Mouse (Mus musculus) left cerebral cortex, postnatal 14 days (tissue): Measurements from ENCODE around the gene Tmem184a. TPM values are rescaled to one million over a fixed set of nuclear protein-coding genes. Genes with fewer than 3 reads are reported as not detected.

Experiments used
- DNase-seq, 2 experiments: peaks; one replicate each; pipeline ENCODE4 v3.0.0; 2021 to 2022; ENCODE audit warnings: low spot score in 2 of 2, mixed read lengths in 1 of 2
- intact Hi-C: fragments of 180-260 bp; cut with DNase I; formaldehyde crosslinking; loops from one replicate; pipeline ENCODE4 v1.15.1; 2025
- total RNA-seq, 2 experiments: library from RNA; stranded (reverse); gene quantifications; 2 replicates each; pipeline ENCODE4 v1.2.3; 2021

The Tmem184a gene
- total RNA-seq, 2 experiments from 2014 or later = 0.08 TPM; not detected in 1

DNA sequence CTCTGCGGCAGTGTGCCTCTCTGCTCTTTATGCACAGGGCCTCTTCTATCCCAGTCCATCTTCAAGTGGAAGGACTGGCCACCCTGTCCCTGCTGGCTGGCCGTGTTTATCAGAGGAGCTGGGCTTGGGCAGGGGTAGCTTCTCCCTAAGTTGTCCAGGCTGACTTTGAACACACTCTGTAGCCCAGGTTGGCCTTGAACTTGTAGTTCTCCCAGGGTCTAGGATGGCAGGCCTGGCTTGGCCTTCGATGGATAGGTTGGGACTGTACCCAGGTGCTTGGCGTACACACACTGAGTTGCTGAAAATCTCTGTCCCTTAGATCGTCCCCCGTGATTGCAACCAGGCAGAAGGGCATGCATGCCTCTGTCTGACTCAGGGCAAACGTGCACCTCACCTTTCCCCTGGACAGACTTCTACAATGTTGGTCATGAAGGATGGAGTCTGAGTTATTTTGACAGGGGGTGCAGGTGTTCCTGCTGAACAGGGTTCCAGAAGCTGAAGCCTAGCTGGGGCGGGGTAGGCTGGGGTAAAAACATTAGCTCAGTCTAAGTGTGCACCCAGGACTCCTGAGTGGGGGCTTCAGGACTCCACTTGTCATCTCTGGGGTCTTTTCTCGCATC lies 23.6 kb downstream of the Tmem184a start:
- DNase-seq = no peak
- intact Hi-C loops = no loop called here

DNA sequence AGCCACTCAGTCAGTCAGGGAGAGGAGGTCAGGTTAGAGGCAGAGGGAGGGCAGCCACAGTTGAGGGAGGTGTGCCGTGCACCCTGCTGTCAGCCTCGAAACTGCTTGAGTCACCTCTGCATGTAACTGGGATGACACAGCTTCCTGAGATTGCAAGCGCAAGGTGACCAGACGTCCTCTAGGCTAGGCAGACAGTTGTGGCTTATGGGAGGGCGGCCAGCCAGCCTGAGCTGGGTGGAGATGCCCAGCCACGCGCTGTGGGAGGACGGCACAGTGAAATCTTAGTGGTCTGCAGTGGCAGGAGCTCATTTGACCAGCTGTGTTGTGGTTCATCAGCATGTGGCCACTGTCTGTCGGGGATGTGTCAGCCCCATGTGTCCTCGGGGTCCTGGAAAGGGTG lies 24.8 kb downstream of the Tmem184a start:
- intact Hi-C loops = no loop called here
- DNase-seq = no peak

DNA sequence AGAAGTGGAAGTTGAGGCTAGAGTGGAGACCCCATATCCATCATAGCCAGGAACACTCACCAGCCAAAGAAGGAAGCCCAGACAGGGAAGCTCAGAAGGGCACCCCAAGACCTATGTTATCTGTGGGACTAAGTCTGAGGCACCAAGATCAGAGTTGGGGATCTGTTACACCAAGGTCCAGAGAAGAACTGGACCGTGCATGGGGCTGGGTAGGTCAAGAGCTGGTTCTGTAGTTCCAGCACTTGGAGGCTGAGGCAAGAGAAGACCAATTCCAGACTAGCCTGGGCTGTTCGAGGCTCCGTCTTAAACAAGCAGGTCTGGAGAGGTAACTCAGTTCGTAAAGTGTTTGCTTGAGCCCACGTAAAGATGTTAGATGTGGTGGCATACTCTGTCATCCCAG lies 25.6 kb downstream of the Tmem184a start:
- intact Hi-C loops = no loop called here

DNA sequence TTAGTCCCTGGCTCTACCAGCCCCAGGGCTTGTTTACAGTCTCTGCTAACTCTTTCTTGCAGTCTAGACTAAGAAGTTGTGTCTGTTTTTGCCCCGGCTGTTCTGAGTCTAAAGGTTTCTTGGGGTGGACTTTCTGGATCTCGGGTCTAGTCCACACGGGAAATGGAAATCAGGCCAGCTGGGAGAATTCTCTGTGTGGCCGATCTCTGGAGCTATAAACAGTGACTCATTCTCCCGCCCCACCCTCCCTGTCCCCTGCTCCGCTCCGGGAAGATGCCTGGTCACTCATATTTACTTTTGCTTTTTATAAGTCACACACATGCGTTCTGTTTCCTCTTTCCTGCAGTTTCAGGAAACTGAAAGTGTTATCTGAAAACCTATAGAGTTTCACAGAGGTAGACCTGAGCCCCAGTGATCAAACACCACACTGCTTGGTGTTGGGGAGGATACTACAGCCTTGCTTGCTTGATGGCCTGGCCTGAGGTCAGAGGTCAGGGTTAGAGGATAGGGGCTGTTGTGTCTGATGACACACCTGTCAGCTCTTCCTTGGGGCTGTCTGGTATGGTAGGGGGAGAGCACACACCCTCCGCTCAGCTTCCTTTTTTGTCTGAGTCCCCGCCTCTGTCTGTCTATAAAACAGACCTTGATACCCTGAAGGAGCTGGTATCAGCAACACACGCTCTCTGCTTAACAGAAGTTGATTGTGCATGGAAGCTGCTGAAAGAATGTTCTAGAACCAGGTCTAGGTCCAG lies 26.2 kb downstream of the Tmem184a start:
- intact Hi-C loops = no loop called here

More for the DNA sequence above, 25.6 kb downstream of the Tmem184a start:
- DNase-seq = no peak

DNA sequence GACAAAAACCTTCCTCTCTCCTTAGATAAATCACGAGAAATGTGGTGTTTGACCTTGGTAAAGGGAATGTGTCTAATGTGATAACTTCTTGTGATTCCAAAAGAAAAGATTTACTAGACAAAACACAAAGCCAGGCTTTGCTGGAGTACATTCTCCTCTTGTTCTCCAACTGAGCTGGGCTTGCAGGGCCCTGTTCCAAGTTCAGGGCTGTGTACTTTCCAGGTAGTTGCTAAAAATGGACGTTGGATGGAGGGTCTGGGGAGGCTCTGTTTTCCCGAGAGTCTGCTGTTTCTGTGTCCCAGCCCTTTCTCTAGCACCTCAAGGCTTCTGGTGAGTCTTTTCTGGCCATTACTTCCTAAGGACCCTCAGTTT lies 26.8 kb downstream of the Tmem184a start:
- intact Hi-C loops = no loop called here
- no peak for DNase-seq

More for the DNA sequence above, 26.2 kb downstream of the Tmem184a start:
- DNase-seq = no peak

DNA sequence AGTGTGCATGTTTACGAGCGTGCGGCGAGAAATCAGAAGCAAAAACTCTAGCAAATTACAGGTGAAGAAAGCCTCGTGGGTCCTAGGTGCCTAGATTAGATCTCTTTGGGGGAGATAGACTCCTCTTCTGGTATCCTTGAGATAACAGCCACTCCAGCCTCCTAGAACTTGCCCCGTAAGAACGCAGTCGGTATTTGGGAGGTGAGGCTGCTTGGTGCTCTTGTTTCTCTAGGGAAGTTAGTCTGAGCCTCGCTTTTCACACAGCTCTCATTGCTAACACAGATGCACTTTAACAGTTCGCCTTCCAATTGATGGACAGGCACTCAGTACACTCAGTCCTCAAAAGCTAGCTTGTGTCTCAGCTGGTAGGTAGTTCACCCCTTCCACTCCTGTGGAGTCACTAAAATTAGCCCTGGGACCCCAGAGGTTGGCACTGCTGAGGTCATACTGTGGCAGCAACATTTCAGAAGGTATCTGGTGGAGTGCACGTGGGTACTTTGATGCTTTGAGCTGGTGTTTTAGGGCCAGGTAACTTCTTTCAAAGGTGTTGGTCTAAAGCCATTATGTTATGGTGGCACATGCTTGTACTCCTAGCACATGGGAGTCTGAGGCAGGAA lies 27.4 kb downstream of the Tmem184a start:
- no peak for DNase-seq
- intact Hi-C loops = no loop called here

DNA sequence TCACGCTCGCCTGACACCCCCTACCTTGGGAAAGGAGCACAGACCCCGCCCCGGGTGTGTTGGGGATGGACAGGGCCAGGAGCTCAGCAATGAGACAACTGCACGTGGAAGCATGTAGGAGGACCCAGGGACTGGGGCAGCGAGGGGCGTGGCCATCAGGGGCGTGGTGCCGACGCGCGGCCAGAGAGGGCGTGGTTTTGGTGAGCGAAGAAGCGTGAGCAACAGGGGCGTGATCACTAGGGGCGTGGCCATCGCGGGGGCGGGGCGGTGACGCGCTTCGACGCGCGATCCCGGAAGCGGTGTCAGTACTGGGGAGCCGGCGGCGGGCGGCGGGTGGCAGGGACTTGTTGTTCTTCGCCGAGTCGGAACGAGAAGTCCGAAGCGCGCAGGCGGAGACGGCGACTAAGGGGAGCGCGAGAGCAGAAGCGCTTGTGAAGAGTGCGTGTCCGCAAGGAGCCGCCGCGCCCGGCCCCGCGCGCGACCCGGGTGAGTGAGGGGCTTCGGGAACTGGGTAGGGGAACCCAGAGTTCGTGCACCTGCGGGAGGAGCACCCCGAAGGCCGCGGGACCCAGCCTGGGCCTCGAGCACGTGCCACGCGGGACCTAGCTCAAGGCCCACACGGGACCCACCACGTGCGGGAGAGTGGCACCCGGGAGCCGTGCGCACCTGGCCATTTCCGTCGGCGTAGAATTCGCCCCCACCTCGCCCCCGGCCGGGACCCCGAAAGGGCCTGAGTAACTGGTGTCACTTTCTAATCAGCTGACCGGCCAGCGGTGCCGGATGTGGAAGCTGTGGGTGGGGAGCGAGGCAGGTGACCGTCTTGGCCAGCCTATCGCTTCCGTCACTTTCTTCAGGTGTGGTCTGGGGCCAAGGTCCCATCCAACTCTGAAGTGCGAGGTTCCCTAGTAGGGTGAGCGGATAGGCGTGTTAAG lies 28.2 kb downstream of the Tmem184a start, which contains the start of gene Mafk:
Mafk (plus strand) TSS at position 287 of the 932 bp plus-strand sequence.
- peak; percentile 94 for DNase-seq
- intact Hi-C loops = no loop called here

DNA sequence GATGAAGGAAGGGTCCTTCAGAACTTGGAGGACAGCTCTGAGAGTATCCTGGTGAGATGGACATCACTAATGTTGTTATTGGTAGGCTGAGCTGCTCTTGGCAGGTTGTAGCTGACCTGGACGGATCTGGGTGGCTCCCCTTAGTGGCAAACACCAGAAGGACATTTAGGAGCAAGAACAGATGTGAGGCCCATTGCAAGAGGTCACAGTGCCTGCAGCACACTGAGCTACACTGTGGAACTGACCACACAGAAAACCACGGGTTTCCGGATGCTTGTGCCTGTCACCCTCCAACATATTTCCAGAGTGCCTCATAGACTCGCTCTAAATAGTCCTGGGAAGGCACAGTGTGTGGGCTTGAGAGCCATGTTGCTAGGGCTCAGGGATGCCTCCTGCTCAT lies 30.3 kb downstream of the Tmem184a start:
- no peak for DNase-seq
- intact Hi-C loops = no loop called here

DNA sequence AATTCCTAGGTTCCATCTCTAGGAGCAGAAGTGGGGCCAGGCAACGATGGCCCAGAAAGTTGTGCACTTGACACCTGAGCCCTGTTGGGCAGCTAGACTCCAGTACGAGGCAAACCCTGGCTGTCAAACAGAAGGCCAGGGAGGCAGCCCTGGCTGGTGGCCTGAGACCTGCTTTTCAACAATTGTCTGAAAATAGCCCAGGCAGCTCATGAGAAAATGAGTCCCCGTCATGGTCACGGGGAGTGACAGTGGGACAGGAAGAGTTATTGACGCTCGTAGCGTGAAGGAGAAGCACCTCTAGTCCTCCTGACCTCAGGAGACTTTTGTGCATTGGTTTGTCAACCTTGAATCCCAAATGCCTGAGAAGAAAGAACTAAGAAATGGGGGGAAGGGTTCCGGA lies 38.3 kb downstream of the Tmem184a start:
- DNase-seq = no peak
- intact Hi-C loops = no loop called here

DNA sequence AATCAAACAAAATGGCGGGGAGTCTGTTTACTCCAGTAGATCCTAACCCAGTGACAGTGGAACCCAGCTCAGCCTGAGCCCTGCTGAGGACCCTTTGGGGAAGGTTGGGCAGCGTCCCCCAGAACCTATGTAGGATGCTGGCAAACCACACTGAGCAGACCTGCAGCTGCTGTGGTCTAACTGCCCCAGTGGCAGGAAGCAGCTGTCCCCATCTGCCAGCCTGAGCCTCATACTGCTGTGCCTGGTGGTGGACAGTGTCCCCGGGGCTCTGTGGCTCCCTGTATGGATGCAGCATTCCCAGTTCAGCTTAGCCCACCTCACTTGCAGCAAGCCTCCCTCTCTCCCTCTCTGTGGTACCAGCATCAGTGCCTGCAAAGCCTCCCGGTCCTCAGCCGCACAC lies 42.8 kb downstream of the Tmem184a start:
- intact Hi-C loops = no loop called here
- DNase-seq = no peak

DNA sequence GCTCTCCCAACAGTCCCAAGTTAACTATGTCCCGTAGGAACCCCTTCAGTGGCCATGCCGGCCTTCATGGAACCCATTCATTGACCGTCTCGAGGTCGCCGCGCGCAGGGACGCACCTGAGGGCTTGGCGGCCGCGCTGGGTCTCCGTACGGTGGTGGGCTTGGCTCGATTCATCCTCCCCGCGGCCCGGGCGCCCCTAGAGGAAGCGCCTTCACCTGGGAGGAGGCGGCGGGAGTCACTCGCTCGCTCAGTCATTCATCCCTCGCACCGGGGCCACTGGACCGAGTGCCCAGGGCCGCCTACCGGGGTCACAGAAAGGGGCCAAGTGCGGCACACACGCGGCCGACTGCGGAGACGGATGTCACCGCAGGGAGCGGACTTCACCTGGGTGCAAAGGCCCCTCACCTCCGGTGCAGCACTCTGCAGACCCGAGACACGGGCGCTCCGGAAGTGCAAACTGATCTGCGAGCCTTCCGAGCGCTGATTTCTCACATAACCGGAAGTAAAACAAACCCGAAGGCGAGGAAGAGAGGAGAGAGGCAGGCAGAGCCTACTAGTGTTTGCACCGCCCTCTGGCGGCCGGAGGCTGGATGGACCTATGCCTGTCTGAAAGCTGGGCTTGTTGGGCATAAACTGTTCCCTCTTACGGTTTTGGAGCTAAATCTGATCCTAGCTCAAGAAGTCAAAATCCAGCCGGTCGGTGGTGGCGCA lies 44.3 kb downstream of the Tmem184a start, which contains the start of gene Ints1:
Ints1 (minus strand) TSS at position 459 of the 711 bp plus-strand sequence.
- intact Hi-C loops = no loop called here

DNA sequence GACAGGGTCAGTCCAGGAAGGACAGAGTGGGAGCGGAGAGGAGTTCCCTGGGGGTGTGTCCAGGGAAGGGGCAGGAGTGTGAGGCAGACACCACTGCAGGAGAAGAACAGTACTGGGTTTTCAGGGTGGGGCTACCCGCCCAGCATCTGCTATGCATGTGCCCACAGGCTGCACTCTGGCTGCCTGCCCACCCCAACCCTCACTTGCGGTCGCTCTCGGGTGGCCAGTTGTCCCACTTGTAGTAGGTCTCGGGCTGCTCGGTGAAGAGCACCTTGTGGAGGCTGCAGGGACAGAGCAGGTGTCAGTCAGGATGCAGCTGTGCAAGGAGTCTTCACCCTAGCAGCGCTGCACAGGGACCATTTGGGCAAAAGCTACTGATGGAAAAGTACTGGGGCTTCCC lies 51.5 kb downstream of the Tmem184a start:
- intact Hi-C loops = no loop called here
- no peak for DNase-seq

More for the DNA sequence above, 44.3 kb downstream of the Tmem184a start, which contains the start of gene Ints1:
- peak; percentile 99 for DNase-seq

DNA sequence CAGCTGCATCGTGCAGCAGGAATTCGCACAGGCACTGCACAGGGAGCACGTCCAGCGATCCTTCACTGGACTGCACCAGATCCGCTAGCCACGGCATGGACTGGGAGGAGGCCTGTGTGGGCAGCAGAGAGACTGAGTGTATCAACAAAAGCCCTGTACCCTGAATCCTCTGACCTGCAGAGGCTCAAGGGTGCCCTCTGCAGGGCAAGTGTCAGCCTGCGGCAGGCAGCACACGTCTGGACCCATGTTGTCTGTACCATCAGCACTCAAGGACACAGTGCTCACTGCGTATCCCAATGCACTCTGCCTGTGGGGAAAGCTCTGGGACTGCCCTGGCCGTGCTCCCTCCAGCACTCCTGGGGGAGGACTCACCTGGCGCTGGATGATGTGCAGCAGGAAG lies 55.4 kb downstream of the Tmem184a start:
- intact Hi-C loops = no loop called here
- DNase-seq = no peak

DNA sequence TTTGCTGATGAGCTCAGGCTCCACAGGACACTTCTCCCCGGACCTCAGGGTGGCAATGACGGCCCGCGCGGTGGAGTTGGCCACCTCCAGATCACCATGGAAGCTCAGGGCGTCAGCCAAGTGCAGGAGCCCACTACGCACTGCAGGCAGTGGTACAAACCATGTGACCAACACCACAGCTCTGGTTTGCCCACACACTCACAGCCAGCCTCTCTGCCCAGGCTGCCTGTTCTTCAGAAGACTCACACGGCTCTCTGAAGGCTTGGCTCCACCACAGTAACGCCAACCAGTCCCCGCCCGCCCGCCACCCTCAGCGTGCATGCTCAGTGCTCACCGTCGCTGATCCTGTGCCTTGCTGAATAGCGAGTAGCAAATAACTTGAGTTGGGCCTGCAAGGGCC lies 61.6 kb downstream of the Tmem184a start:
- peak; percentile 40 to 59 for DNase-seq
- intact Hi-C loops = loop anchor here (10.0 kb wide), 2 partner anchors 223 to 423 kb away; no protein-coding TSS in a partner anchor

DNA sequence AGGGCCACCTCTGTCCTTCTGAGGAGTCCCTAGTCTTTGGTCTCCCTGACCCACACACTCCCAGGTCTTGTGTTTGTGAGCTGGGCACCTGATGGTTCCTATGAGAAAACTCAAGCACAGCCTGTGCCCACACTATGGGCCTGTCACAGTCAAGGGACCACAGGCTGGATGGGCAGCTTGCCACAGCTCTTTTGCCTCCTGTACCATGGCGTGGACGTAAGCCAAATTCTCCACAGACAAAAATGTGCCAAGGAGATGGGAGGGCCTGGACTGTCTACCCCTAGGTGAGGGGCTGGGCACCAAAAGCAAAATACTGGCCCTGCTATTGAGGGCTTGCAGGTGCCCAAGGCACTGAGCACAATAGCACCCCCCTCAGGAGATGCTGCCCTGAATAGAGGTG lies 63.1 kb downstream of the Tmem184a start:
- no peak for DNase-seq
- intact Hi-C loops = loop anchor here (10.0 kb wide), 2 partner anchors 222 to 422 kb away; no protein-coding TSS in a partner anchor

DNA sequence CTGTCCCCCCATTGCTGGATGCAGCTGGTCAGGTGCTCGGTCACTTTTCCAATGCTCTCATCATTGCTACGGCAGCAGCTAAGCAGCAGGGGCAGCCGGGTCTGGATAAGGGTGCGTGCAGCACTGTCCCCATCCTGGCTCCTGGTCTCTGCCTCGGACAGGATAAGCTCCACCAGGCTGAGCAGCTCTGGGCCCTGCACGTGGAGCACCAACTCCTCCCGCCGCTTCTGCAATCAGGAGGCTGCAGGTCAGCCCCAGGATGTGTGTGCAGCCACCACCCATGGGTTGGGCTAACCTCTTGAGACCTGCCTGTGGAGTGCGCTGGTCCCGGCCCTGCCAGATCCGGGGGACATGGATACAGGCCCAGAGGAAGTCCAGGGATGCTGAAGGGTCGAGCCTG lies 63.6 kb downstream of the Tmem184a start:
- DNase-seq = no peak
- intact Hi-C loops = loop anchor here (10.0 kb wide), 2 partner anchors 221 to 421 kb away; no protein-coding TSS in a partner anchor

DNA sequence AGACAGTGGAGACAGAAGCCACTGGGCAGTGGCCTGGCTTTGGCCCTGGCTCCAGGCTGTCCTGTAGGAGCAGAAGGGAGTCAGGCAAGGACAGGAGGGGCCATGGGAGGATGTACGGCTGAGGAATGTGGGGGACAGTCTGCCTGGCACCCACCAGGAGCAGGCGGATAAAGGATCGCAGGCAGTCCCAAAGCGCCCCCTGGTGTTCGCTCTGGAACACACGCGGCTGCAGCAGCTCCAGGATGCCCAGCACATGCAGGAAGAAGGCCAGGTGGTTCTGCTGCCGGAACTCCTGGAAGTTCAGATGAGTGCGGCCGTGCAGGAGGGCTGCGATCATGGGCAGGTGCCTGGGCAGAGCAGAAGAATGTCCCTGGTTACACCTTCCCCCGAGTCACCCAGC lies 65.0 kb downstream of the Tmem184a start:
- intact Hi-C loops = loop anchor here (10.0 kb wide), 2 partner anchors 220 to 420 kb away; no protein-coding TSS in a partner anchor
- peak; percentile 66 to 87 for DNase-seq
